Mouse (Mus musculus) ovary, postnatal 14 days (tissue): ENCODE results near the gene Gm45713.
A peak's percentile ranks its signal among the peaks of the same experiment; 100 is the strongest.
"Not testable (repeated sequence)": the region's sequence is repeated elsewhere in the genome, so short reads cannot be mapped to it uniquely, and the experiment has no call there.

Experiments used
- DNase-seq: peaks from one replicate; pipeline ENCODE4 v3.0.0; 2022; ENCODE audit warnings: low spot score

Gm45713 gene

DNA sequence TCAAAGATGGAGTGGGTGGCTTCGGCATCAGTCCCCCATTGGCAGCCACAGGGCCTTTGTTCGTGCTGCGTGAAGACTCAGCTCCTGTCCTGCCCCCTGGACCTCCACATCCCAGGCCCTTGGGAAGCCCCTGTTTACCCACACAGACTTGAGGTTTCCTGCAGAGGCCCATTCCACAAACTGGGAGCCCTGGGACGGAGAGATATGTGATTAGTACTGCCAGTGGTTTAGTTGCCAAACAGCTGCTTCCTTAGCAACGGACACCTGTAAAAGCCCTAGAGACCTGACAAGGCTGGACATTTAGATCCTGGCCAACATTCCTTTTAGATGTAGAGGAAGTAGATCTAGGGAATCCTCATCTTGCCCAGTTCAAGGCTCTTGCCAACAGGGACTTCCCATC is 5.9 kb upstream of the Gm45713 start:
- DNase-seq: no peak

DNA sequence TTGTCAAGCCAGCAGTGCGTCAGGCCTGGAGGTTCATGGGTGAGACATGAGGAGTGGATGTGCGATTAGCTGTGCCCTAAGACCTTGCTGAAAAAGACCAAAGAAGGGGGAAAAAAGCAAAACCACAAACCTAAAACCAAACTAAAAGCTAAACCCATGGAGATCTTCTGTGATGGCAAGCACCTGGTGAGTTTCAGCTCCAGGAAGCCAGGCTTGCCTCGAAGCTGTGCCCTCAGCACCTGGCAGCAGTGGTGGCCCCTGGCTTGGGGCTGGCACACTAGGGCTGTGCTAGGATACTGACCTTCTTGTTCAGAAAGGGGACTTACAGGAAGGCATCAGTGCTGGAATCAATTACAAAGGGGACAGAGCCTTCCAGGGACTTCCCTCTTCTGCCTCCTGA is 5.3 kb upstream of the Gm45713 start:
- DNase-seq: no peak

DNA sequence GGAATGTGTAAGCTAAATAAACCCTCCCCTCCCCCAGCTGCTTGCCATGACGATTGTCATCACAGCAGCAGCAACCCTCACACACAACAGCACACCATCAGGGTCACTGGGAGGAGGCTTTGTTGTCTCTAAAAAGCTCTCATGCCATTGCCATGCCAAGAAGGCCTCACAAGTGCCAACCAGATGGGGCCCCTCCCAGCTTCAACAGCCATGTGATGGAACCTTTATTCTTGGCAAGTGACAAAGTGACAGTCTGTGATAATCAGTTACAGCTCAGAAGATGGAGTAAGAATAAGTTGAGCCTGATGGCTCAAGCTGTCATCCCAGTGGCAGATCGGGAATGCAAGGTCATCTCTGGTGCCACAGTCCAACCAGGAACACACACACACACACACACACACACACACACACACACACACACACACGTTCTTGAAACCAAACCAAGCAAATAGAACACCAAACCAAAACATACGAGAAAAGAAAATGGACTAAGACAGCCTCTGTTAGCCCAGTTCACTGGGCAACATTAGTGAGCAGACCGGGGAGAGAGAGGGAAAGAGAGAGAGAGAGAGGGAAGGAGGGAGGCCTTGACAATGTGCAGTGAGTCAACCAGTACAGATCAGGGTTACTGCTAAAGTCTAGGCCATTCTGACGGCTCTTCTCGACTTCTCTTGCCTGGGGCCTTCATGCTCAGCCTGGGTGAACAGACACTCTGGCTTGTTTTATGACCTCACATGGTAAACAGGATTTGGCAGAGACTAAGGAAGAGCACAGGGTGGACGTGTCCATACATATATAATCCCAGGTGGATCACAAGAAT is 4.1 kb upstream of the Gm45713 start:
- no peak for DNase-seq

DNA sequence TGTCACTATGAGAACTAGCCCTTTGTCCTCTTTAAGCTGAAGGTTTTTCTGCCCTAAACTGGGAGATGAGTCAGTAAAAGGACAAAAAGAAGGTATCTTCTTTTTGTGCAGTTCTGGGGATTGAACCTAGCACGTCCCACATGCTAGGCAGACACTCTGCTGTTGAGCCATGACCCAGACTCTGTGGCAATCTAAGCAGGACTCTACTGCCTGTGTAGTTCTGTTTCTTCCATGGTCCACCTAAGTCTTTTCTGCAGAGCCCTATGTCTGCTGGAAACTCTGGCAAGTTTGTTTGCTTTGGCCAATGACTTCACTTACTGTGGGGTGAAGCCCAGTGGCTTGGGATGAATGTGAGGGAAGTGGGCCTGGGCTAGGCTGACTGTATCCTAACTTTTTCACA is 2.4 kb upstream of the Gm45713 start:
- no peak for DNase-seq

DNA sequence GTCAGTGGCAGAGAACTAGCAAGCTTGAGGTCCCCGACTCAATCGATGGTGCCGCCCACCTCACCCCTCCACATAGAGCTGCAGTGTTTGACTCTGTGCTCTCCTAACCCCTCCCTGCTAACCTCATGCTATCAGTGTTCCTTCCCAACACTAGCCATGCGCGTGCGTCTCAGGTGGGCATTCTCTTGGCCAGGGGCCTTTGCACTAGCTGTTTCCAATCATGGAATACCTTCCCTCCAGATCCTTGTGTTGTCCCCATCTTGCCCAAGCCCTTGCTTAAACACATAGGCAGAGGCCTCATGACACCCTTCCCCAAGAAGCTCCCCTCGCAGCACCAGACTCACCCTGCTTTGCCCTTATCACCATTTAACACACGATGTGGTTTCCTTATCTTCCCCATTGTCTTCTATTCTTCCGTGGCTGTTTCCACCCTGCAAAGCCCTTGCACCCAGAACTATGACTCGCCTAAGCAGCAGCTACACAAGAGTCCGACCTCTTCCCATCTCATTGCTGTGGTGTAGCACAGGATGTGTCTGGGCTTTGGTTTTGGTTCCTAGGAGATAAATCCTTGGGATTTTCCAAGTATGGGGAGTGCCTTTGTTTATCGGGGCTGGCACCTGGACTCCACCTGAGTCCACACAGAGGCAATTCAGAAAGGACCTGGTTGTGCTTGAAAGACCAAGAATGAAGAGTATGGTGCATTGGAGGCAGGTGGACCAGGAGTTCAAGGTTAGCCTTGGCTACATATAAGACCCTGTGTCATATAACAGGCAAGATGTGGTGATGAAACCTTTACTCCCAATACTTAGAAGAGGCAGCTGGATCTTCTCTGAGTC is 1.4 kb upstream of the Gm45713 start:
- no peak for DNase-seq

DNA sequence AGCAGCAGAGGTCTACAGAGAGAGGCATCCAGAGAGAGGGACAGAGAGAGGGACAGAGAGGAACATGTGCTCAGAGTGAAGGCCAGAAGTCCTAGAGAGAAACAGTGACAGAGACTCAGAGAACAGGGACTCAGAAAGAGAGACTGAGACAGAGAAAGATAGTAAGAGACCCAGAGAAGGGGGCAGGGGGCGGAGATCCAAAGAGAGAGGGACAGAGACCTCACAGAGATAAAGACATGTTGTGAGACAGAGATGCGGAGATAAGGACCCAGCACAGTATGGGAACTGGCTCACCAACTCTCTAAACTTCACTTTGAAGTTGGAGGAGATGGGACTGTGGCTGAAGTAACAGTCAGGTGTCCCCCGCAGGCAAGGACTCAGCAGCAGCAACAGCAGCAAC is 661 bp downstream of the Gm45713 start:
- DNase-seq: no peak

DNA sequence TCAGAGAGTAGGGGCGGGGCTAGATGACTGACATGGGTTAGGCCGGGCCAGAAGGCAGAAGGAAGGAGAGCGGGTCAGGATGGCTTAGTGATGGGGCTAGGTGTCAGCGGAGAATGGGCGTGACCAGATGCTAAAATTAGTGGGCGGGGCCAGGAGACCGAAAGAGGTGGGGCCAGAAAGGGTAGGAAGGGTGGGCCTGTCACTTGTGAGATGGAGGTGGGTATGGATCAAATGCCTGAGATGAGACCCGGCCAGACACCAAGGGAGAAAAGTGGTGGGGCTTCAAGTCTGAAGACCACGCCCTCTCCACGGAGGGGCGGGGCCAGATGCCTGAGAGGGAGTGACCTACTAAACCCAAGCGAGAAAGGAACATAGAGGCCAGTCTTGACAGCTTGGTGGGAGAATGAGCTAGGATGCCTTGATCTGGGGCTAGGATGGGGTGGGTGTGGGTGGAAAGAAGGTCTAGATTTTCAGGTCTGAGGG is 1.4 kb downstream of the Gm45713 start:
- no peak for DNase-seq

DNA sequence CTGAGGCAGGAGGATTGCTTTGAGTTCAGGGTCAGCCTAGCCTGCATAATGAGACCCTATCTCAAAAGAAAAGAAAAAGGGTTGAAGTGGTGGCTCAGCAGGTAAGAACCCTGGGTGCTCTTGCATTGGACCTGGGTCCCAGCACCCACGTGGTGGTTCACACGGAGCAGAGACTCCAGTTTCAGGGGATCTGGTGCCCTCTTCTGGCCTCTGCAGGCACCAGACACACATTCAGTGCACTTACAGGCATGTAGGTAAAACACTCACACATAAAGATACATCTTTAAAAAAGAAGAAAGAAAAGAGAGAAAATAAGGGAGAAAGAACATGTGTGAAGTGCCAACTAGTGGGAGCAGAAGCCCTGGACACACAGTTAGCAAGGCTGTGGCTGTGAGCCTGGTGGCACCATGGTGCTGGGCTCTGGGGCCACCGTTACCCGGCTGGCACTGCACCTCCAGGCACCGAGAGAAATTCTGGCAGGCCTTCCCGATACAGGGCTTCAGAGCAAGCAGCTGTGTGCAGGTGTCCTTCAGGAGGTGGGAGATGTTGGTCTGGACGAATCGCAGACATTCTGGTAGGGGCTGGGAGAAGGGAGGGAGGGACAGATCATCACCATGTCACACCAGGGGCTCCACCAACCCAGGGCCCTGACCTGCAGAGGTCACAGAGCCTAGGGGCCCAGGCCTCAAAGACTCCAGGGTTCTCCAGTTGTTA is 2.4 kb downstream of the Gm45713 start:
- no peak for DNase-seq

DNA sequence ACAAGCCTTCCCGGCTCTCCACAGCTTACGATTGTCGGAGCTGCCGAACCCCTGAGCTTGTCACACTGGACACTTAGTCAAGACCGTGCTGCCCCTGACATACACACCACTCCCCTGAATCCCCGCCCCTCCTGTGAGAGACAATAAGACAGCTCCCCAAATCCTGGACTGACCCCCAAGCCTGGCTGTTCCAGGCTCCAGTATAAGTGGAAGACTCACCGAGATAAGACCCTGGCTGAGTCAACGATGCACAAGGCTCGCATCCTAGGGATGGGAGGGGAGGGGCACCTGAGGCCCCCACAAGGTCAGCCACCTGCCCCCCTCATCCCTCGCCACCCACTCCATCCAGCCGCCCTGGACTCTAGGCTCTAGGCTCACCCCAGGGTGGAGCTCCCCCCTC is 4.2 kb downstream of the Gm45713 start:
- DNase-seq: no peak

DNA sequence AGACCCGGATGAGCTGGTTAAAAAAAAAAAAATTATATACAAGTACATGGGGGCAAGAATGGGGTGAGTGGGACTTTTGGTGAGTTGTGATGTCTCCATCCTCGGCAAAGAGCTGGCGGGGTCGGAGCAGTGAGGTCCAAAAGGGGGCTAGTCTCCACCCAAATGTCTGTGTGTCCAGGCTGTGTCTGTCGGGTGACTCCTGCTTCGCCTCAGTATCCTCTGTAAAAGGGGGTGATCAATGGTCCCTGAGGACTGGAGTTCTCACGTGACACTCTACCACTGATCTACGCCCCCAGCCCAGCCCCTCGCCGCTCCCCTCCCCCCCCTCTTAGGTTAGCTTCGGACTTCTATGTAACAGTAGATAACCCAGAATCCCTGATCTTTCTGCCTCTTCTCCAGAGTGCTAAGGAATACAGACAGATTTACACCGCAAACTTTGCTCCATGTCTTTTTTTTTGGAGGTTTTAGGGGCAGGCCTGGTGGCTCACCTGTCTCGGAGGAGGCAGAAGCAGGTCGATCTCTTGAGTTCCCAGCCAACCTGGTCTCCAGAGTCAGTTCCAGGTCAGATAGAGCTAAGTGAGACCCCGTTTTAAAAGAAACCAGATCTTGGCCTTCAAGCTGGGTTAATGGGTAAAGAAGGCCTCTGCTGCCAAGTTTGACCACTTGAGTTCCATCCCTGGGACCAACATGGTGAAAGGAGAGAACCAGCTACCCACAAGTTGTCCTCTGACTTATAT is 6.1 kb downstream of the Gm45713 start:
- no peak for DNase-seq

DNA sequence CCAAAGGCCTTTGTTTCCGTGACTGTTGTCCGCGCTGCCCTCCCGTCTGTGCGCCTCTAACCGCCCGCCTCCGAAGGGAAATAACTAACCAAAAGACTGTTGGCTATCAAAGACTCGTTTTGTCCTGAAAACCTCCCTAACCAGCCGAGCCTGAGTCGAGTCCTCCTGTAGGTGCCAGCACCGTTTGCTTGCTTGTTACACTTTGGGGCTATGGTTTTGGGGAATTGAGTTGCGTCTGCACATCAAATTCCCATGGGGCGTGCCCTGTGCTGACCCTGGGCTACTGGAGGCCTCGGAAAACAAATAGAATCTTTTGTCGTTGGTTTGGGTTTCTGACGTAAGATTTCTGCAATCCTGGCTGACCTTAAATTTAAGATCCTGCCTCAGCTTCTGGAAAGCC is 6.7 kb downstream of the Gm45713 start:
- DNase-seq: no peak

DNA sequence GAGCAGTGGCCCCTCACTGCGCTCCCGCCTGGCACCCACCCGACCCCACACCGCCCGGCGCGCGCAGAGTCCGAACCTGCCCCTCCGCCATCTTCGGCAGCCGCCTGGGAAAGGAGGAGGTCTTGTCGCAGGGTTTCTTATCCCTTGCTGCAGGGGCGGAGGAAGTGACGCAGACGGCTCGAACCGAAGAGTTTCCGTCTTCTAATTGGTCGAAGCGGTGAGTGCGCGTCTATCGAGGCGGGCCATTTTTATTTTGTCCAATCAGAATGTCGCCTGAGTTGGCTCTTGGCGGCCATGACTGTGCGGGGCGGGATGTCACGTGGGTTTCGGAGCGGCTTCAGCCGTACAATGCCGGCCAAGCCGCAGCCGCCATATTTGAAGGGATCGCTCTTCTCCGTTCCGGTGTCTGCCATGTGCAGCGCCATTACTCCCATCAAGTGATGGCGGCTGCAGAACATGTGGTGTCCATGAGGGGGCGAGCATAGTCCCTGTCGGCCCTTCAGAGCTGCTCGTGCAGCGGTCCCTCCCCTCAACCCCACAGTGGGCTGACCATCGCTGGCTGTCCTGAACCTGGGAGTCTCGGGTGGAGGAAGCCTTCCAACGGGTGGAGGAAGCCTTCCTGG is 7.3 kb downstream of the Gm45713 start, which contains the start of gene Rpl13a:
Gene Rpl13a, minus strand, starts transcription at position 138 of the 623 bp plus-strand sequence.
- peak; percentile 96 for DNase-seq

DNA sequence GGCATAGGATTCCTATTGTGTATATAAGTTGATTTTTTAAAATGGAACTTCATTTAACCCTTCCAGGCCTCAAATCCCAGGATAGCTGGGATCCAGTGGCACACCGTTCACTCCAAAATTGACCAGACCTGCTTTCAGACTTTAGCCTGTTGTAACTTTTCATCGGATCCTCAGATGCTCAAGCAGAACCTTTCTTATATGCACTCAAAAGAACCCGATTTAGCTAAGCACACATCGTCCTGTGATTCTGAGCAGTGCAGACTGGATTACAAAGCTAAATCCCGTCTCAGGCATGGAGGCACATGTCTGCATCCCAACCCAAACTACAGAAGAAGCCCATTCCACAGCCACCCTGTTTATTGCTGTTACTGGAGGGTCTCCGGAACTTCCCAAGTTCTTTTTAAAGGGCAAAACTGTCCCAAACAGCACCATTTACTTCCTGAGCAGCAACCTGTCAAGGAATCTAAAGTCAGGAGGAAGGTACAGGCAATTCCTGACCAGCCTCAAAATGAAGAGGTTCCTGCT is 8.3 kb downstream of the Gm45713 start:
- no peak for DNase-seq

DNA sequence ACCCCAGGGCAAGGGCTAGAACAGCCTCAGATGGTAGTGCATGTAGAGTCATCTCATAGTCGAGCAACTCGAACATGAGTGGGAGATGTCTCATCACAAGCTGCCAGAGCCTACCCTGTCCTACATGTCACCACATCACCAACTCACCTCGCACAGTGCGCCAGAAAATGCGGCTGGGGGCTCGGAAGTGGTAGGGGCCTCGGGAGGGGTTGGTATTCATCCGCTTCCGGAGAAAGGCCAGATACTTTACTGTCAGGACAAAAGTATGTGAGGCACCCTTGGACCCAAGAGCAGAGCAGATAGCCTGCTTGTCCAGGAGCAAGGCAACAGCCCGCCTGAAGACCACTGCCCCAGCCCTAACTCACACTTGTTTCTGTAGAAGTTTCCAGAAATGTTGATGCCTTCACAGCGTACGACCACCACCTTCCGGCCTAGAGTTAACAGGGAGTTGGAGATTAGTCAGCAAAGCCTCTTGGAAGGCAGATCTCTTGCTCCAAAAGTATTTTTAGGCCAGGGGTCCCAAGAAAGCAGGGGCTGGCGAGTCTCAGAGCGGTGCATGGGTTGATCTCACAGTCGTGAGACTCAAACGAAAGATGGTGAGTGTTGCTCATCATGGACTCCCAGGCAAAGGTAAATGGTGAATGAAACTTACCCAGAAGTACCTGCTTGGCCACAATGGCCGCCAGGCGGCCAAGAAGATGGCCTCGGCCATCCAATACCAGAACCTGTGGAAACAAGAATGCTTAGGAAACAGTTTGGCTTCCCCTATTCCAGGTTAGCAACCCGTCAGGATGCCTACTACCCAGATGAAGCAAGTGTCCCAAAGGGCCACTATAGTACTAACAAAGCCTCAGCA is 9.0 kb downstream of the Gm45713 start:
- DNase-seq: no peak

DNA sequence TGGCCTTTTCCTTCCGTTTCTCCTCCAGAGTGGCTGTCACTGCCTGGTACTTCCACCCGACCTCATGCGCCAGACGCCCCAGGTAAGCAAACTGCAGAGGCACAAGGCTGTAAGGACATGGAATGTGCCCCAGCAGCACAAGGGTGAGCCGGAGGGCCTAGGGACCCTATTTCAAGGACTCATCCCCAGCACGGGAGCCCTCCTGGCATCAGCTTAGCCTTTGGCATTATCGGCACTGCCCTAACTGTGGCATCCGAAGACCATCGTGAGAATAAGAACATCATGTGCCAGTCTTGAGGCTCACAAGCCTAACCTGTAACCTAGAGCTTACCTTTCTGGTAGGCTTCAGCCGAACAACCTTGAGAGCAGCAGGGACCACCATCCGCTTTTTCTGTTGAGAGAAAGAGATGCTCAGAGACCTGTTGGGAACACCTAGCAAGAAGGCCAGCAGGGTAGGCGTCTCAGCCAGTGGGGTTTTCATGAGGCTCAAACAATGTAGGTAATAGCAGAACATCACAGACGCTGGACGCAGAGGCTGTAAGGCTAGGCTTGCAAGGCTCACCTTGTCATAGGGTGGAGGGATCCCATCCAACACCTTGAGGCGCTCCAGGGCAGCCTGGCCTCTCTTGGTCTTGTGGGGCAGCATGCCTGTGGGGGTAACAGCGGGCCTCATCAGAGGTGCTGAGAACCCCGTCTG is 9.7 kb downstream of the Gm45713 start:
- DNase-seq: no peak

DNA sequence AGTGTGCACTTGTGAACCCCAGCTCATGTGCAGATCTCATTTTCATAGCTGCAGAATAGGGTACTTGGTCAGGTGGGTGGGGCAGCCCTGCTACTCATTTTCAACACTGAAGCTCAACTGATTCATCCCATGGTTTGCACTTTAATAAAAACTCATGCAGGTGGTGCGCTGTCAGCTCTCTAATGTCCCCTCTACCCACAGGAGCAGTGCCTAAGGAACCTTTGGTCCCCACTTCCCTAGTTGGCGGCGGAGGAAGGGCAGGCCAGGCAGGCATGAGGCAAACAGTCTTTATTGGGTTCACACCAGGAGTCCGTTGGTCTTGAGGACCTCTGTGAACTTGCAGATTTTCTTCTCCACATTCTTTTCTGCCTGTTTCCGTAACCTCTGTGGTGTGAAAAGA is 10.4 kb downstream of the Gm45713 start:
- not testable (repeated sequence) for DNase-seq

DNA sequence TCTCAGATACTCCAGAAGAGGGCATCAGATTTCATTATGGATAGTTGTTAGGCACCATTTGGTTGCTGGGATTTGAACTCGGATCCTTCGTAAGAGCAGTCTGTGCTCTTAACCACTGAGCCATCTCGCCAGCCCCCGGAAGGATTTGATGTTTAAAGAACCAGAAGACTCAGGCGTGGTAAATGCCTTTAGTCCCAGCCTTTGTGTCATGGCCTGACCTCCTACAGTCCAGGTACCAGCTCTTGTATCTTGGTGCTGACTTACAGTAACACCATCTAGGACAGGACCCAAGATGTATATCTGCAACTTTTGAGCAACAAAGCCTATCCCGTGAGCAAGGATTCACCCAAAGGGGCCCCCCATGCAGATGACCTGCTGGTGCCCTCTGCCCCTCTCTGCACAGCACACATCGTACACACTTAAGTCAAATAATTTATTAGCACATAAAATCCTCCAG is 10.9 kb downstream of the Gm45713 start:
- DNase-seq: no peak

DNA sequence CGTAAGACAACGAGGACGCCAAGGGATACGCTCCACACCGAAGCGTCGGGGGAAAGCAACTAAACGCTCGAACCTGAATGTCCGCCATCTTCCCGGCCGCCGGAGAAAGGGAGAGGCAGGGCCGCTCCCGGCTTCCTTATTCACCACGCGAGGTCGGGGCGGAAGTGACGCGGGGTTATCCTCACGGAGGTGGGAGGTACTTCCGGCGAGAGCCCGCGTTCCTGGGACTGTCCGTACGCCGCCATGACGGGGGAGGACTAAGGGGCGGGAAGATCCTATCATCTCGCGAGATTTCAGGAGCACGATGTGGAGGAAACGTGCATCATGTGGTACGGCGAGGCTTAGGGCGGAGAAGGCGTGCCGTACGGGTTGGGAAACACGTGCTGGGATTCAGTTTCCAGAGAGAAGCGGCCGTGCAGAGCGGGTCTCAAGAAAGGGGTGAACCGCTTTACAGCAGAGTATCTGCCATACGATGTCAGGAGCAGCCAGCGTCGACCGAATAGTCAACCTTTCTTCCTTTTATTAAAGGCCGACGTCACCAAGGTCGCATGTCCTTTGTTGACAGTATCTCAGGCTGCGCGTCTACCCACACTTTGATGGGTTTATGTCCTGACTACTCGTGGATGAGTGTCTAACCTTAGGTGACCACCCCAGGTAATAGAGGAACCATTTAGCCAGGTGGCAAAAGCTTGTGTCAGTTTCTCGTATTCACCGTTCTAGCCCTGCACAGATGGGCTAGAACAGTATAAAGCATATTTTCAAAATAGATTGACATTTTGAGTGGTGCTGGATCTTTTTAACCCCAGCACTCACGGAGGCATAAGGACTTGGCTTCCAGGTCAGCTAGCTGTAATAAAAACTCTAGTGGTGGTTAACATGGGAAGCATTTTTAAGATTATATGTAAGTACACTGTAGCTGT is 11.5 kb downstream of the Gm45713 start, which contains the start of gene Rps11:
Gene Rps11, minus strand, starts transcription at position 216 of the 920 bp plus-strand sequence.
- DNase-seq: peak; percentile 97
